Mouse (Mus musculus) CH12.LX (cell line): ENCODE measurements at regions not wholly inside any gene's neighbourhood (a gene's known extent, or its start where the extent isn't known, plus 50 kb on each side); places are given as distances from the start of the nearest gene placed in this dataset.

Experiments
- BHLHE40 ChIP-seq: IDR thresholded peaks from 2 replicates; pipeline ENCODE4 v1.6.1; 2011; ENCODE audit warnings: mild to moderate bottlenecking, low read depth, low read length, improper control_type of control experiment
- CHD1 ChIP-seq: IDR thresholded peaks from 2 replicates; pipeline ENCODE4 v1.6.1; 2012; ENCODE audit warnings: low read depth, low read length, improper control_type of control experiment, inconsistent platforms
- CTCF ChIP-seq, 2 experiments: IDR thresholded peaks in 1 of 2; conservative IDR thresholded peaks in 1 of 2; 2 replicates each; pipeline ENCODE4 v1.5.1; 2011 to 2012; ENCODE audit warnings: low read depth in 2 of 2, low read length in 2 of 2, improper control_type of control experiment in 1 of 2, inconsistent platforms in 1 of 2, mild to moderate bottlenecking in 1 of 2, moderate library complexity in 1 of 2
- ELF1 ChIP-seq: IDR thresholded peaks from 2 replicates; pipeline ENCODE4 v1.6.1; 2014; ENCODE audit warnings: low read depth, mild to moderate bottlenecking, inconsistent platforms, low read length, improper control_type of control experiment
- EP300 ChIP-seq: IDR thresholded peaks from 2 replicates; pipeline ENCODE4 v1.6.1; 2011; ENCODE audit warnings: low read length, improper control_type of control experiment
- KAT2A ChIP-seq: IDR thresholded peaks from 2 replicates; pipeline ENCODE4 v1.6.1; 2012; ENCODE audit warnings: low read length, improper control_type of control experiment, inconsistent platforms; ENCODE audit not compliant: insufficient replicate concordance
- MAFK ChIP-seq: IDR thresholded peaks from 2 replicates; pipeline ENCODE4 v1.6.1; 2011; ENCODE audit warnings: low read length, improper control_type of control experiment; ENCODE audit not compliant: insufficient replicate concordance
- MAX ChIP-seq: IDR thresholded peaks from 2 replicates; pipeline ENCODE4 v1.6.1; 2011; ENCODE audit warnings: low read length, improper control_type of control experiment
- POLR2A ChIP-seq: IDR thresholded peaks from 2 replicates; pipeline ENCODE4 v1.6.1; 2011; ENCODE audit warnings: low read depth, mild to moderate bottlenecking, improper control_type of control experiment, low read length
- UBTF ChIP-seq: IDR thresholded peaks from 2 replicates; pipeline ENCODE4 v1.6.1; 2012; ENCODE audit warnings: low read depth, mild to moderate bottlenecking, inconsistent platforms, low read length, improper control_type of control experiment, moderate library complexity
- ZMIZ1 ChIP-seq: IDR thresholded peaks from 2 replicates; pipeline ENCODE4 v1.6.1; 2012; ENCODE audit warnings: low read depth, mild to moderate bottlenecking, inconsistent platforms, low read length, improper control_type of control experiment
- ZNF384 ChIP-seq: IDR thresholded peaks from 2 replicates; pipeline ENCODE4 v1.6.1; 2012; ENCODE audit warnings: low read depth, low read length, improper control_type of control experiment, inconsistent platforms

DNA sequence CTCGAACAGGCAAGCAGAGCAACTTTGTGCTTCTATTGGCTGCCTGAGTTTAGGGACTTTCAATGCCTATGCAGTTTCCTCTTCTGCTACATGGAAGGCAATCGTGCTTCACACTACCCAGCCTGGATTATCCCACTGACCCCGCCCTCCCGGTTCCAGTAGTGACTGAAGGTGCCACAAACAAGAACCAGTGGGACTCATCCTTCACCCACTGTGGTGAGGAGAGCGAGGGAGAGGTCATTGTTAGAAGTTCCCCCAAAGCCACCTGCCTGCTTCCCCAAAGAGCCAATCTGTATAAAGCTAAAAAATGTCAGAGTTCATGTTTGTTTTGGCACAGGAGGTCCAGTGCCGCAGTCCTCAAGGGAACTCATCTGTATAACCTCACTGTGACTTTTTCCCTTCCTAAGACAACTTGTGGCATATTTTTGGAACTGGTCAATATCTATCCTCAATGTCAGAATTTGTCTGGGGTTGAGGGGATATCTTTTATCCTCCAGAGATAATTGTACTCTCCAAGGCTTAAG, 70.5 kb downstream of the Hes1 start:
- TF ChIP-seq CTCF (conservative IDR thresholded peaks at IDR 0.05 in 1 of 2, IDR thresholded peaks at IDR 0.05 in 1 of 2; ENCODE audit: low read depth in 2 of 2, low read length in 2 of 2) (no peak), MAX (no peak), ZMIZ1 (no peak), POLR2A (no peak), CHD1 (no peak), ELF1 (no peak), UBTF (no peak), EP300 (no peak), ZNF384 (no peak), BHLHE40 (no peak), MAFK (no peak), KAT2A (no peak)
